Mouse (Mus musculus) NIH3T3 (cell line): ENCODE results near the gene Jam2.

Experiments used
- DNase-seq: peaks from one replicate; pipeline ENCODE4 v3.0.0-alpha.2; 2012; ENCODE audit warnings: low read depth

Gene Jam2

DNA sequence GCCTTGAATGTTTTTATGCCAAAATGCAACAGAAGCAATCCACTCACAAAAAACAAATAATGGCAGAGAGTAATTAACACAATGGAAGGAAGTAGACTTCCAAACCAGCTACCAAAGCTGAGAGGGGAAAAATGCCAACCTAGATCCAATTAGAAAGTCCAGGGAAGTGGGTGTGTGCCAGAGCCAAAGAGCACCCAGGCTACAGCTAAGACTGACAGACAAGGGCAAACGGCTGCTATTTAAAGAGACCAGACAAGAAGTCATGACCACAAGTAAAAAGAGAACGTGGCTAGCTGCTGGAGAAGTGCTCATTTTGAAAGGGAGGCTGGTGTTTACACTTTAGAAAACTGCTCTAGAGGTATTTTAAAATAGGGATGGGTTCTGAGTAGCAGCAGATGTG is 9.4 kb downstream of the Jam2 start:
- DNase-seq = peak; percentile 22

DNA sequence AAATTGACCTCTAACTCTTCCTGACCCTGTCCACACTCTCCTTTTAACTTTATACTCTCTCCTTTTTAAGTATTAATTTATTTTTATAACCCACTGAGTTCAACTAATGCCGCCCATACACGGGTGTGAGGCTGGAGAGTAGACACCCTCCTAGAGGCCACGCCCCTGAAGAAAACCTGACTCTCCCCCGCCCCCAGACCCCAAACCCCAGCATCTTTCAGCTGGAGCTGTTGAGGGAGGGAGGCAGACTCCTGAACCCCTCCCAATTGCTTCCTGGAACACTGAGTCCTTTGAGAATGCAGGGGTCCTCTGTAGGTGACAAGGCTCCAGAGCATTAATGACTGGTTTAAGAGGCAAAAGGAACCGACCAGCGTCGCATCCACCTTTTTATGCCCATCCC is 11.0 kb downstream of the Jam2 start:
- no peak for DNase-seq

DNA sequence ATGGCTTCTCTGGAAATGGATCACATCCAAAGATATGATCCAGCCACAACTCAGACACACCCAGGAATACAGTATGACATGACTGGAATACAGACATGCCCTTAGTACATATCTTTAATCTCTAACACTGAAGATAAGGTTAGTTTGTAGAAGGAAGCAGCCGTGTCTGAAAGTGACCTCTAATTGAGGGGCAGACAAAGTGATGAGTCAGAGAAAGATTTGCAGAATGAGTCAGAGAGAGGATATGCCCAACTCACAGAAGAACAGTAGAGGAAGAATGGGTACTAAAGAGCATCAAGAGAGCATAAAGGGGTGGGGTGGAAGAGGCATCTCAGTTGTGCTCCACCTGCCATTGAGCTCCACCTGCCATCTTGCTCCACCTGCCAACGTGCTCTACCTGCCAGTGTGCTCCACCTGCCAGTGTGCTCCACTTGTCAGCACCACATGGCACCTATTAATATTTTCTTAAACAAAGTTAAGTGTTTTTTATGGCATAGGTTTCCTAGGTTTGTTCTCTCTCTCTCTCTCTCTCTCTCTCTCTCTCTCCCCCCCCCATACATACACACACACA is 16.8 kb downstream of the Jam2 start:
- no peak for DNase-seq

DNA sequence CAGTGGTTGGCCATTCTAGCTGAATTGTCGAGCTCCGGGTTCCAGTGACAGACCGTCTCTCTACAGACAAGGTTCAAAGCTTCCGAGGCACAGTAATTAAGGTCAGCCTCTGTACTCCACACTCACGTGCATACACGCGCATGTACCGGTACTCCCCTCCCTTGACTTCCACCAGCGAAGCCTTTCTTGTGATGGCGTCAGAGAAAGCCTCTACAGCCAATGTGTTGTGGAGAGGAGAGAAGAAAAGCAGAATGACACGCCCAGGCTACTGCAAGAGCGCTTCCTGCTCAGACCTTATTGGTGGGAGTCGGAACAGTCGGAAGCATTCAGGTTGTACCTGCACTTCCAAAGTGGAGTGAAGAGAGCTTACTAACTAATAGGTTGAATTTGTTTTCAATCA is 19.5 kb downstream of the Jam2 start:
- DNase-seq = no peak

DNA sequence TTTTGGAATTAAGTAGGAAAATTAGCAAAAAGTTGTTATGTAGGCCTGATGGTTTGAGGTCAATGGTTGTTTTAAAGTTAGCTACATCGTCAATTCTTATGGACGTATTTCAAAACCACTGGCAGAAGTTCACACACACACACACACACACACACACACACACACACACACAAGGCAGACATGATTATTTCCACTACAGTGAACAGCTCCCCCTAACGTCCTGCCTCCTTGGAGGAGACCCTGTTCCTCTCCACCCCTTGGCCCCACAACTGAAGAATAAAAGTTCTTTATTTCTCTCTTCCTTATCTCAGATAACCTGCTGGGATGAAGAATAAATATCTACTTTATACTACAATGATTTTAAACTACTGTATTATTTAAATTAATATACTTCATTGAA is 21.4 kb downstream of the Jam2 start:
- no peak for DNase-seq

DNA sequence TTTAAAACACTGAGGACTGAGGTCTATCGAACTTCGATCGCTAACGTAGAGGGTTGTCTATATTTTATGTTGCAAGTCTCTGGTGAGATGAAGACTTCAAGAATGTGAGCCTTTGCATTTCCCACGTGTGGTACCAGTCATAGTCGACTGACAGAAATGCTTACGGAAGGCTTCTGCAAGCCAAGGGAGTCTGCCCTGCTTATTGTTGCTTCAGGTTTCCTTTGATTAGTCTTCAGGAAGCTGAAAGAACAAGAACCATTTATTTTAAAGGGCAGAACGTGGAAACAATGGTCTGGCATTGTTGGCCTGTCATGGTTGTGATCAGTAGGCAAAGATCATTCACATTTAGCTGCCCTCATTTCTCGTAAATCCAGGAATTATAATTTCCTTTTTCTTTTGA is 22.8 kb downstream of the Jam2 start:
- no peak for DNase-seq

DNA sequence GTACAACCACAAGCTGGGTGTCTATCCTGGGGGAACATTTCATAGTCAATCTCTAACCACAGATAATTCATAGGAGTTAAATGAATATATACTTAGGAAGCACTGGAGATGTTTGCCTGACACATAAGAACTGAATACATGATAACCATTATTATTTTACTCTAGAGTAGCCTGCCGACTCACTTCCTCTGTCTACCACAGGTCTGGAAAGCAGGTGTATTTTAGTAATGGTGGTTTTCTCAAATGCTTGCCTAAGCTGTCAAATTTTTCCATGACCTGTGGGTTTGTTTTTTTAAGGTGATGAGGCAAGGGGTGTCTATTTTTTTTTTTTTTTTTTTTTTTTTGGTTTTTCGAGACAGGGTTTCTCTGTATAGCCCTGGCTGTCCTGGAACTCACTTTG is 26.1 kb downstream of the Jam2 start:
- DNase-seq = no peak

DNA sequence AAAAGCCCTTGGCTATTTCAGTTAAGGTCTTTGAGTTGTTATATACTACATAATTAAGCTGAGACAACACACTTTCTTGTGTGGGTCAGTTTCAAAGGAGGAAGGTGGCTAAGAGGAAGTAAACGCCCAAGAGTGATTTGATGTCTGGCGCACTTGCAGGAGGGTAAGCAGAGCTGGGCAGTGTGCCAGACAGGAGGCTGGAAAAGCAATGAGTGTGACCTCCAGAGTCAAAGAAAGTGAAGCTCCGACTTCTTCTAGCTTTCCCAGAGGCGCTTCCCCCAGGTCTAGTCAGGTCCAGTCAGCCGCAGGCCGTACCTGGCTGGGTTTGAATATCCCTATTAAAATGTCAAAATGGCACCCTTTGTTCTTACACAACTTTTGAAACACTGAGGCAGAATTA is 28.3 kb downstream of the Jam2 start:
- DNase-seq = no peak

DNA sequence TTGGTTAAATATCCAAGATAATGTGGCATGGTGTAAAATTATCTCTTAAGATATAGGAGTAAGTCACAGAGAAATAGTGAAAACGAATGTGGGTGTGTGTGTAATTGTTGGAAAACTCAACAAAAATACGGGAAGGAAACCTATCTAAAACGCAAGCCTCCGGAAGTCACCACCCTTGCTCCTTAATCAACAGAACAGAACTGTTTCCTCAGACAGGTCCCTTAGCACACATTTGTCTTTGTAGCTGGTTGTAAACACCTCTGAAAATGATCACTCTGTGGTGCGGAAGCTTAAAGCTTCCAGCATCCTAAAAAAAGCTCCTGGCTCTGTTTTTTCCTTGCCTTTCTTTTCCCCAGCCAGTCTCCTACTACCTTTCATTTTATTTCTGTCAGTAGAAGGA is 30.9 kb downstream of the Jam2 start:
- DNase-seq = no peak

DNA sequence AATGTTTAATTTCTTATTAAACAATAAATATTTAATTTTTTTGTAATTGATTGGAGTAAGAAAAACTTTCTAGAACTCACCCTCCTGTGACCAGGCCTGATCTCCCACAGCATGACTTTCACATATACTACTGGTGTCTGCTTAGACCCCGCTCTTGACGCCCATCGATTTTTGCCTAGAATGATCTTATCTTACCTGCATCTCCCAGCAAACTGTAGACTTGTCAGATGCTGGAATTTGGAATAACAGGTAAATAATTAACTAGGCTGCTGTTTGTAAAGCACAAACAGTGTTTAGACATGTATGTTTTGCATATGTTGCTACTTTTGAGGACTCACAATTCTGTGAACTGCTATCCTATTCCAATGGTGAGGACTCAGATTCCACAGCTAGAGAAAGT is 32.3 kb downstream of the Jam2 start:
- DNase-seq = no peak

DNA sequence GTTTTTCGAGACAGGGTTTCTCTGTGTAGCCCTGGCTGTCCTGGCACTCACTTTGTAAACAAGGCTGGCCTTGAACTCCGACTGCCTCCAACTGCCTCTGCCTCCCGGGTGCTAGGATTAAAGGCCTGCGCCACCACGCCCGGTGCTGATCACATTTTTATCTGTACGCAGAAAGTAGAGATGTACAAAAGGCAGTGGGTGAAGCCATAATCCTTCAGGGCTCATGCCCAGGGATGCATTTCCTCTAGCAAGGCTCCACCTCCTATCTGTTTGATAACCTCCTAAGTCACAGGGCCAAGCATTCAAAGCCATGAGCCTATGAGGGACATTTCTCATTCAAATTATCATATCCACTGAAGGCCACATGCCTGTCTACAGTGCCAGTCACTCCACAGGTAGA is 34.0 kb downstream of the Jam2 start:
- no peak for DNase-seq

DNA sequence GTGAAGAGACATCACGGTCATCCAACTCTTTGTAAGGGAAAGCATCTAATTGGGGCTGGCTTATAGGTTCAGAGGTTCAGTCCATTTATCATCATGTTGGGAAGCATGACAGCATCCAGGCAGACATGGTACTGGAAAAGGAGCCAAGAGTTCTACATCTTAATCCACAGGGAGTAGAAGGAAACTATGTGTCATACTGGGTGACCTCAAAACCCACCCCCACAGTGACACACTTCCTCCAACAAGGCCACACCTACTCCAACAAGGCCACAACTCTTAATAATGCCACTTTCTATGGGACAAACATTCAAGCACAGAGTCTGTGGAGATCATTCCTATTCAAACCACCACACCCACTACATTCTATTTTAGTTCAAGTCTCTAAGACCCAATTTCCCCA is 36.3 kb downstream of the Jam2 start:
- DNase-seq = peak; percentile 19

DNA sequence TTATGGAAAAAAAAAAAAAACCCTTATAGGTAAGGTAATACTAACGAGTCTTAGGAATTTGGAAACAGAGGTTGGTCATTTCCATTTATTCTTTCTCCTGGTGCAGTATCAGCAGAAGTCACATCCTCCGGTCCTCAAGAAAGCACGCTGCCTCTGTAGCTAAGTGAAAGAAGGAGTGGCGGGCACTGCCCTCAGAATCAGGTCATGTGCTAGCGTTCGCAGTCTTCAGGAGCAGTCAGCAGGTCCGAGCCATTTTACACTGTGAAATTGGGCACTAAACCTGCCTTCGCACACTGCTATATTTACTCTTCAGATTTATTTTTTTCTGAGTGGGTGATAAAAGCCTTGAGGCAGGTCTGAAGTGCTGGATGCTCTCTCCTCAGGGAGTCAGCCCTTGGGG is 39.9 kb downstream of the Jam2 start:
- no peak for DNase-seq

DNA sequence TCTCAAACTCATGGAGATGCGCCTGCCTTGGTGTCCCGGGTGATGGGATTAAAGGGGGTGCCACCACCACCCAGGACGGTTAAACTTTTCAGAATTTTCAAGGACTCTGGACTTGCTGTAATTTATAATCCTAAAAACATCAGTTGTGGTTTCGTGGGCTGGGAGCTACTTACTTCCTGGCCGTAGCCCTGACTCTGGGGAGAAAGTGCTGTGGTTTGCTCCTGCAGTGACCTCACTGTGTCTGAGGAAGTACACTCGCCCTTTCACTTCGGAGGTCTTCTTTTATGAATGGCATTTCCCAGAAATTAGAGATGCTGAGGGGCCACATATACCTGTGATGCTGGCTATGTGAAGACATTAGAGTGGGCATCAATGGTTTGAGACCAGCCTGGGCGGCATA is 40.6 kb downstream of the Jam2 start:
- no peak for DNase-seq

DNA sequence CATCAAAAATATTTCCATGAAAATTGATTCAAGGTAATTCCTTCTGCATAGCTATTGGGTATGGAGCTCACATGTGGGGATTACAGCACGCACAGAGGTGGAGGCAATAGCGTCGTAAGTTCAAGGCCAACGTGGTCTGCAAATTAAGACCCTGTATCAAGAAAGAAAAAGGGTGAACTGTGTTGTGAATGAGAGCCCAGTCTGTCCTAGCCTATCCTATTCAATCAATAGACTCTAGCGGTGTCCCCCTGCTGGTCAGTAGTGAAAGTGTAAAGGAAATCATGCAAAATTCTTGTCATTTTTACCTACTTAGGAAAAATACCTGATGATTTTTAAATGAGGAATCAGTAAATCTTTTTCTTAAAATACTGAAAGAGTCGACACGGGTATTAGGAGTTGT is 43.5 kb downstream of the Jam2 start:
- DNase-seq = peak; percentile 70

DNA sequence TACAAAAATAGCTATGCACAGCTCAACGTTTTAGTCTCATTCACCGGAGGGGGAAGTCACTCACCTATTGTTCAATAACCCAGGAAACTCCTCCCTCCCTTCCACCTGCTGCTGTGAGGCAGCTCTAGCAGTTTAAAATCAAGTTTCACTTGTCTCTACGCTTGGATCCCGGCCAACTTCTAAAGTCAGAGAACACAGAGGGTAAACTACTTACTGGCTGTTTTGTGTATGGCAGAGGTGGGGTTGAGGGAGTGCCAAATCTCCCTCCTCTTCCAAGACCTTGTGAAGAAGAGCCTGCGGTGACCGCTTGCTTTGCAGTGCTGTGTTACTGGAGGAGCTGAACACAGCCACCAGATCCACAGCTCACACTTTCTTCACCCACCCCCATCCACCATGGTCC is 51.1 kb downstream of the Jam2 start:
- no peak for DNase-seq

DNA sequence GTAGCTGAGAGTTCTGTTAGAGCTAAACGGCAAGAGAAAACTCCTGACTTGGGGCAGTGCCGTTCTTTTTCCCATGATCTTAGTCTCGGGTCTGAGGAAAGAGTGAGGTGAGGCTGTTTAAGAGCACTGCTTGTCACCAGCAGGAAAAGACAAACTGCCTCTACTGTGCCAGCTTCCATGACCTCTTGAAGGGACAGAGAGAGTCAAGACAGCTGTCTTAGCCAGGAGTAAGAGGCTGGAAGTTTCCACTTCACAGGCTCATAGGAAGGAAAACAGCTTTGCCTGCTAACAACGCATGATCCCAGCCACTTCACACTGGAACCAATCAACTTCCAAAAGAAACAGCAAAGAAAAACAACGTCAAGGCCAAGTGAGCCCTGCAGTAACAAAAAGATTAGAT is 57.8 kb downstream of the Jam2 start:
- DNase-seq = no peak

DNA sequence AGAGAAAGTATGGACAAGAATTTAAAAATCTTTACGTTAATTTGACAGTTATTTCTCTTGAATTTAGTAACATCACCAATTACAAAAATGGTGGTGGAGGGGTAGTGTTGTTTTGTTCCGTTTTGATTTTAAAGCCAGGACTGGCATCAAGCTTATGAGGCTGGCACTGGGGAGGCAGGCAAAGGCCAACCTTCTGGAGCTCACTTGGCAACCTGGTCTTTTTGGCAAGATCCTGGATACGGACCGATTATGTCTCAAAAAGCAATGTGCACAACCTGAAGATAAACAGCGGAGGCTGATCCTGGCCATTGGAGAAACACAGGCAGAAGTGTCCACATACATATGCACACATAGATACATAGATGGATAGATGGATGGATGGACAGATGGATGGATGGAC is 58.8 kb downstream of the Jam2 start:
- DNase-seq = no peak

DNA sequence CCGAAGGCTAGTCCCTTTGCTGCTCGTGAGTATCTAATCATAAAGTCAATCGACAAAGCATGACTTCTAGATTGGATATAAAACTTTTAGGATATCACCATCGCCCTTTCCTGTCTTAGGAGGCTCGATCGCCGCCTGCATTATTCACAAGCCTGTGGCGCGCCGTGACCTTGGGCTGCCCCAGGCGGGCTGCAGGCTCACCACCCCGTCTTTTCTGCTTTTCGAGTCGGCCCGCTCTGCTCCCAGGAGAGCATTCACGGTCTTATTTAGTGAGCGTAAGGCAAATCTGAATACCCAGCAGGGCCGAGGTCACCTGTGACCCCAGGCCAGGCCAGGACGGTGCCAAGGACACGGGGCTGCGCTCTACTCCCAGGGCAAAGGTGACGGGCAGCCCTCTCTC is 60.4 kb downstream of the Jam2 start:
- DNase-seq = peak; percentile 26

DNA sequence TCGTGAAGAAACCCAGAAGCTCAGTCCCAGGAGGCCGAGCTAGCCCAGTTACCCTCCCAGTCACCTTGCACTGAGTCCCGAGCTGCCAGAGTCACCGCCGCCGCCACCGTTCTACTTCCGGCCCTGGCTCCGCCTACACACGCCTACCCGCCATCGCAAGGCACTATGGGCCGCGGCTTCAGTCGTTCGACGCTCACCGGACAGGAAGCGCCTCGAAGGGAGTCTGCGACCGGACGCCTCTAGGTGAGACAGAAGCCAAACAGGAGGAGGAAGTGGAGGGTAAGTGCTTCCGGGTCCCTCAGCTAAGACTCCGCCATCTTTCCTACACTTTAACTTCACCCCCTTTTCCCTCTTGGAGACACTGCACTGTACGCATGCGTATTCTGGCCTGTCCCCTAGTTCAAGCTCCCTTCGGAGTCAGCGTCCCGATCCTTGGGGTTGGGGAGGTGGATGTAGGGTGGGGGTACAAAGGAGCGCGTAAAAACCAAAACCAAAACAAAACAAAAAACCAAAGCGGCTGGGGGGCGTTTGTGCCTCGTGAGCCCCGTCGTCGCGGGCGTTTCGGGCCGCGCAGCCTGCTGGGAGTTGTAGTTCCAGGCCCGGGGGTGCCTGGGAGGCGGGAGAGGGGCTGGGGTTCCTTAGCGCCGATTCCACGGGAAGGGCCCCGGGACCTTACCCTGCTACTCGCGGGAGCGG is 61.0 kb downstream of the Jam2 start, which contains the start of gene Gabpa:
Gene Gabpa, plus strand, starts transcription at position 181 of the 696 bp plus-strand sequence.
- DNase-seq = peak; percentile 93

DNA sequence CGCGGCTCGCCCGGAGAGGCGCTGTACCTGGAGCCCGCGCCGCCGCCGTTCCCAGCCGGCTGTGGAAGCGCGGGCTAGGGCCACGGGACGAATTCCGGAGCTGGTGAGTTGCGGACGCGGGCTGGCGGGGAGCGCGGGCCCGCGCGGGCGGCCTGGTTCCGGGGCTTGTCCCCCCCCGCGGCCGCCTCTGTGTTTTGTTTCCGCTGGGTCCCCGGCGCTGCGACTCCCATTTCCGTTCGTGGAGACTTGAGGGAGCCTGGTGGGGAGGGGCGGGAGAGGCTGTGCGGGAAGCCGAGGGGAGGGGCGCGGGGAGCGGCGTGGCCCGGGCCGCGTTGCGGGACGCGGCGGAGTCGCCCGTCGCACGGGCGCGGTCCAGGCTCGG is 61.5 kb downstream of the Jam2 start, which contains the start of gene Atp5j:
Gene Atp5j, minus strand, starts transcription at position 185 of the 382 bp plus-strand sequence.
- peak; percentile 81 for DNase-seq

DNA sequence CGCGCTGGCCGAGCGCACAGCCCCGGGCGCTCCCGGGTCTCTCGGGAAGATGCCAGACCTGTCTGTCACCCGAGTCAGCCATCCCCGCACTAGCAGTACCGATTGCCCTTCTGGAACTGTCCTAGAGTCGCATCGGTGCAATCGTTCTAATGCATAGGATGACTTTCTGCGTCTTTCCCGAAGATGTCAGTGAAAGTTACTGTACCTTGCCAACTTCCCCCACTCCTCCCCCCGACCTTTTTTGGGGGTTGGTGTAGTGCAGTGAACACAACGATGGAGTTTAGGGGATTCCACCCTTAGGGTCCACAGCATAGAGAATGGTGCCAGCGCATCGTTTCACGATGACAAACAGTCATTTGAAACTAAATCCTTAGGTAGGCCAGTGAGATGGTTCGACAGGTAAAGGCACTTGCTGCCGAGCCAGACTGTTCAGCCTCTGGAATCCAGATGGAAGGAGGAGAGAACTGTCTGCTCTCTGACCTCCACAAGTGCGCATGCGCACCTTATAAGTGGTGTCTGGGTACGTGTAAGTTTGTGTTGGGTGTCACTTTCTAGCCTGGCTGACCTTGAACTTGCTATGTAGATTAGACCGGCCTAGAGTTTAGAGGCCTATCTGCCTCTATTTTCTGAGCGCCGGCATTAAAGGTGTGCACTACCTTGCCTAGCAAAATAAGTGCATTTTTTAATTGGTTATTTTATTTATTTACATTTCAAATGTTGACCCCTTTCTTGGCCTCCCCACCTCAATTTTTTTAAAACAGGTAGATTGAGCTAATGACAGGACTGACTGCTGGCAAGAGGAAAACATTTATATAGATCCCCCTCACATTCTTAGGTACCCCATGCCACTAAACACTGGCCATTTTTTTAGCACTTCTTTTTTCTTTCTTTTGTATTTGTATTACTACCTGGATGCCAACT is 62.2 kb downstream of the Jam2 start:
- DNase-seq = peak; percentile 80

DNA sequence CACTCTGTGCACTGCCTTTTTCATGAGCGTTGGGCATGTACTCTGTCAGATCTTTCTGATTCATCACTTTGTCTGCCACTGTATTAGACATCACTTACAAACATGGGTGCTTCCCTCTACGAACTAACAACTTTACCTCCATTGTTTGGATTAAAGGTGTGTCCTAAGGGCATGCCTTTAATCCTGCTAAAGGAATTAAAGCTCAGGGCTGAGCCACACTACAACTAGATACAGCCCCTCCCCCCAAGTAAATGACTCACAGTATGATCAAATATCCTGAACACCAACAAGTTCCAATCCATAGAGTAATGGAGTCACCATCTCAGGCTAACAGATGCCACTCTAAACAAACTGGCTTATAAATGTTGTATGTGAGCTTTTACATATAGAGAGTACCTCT is 64.7 kb downstream of the Jam2 start:
- peak; percentile 8 for DNase-seq
